Mouse (Mus musculus) c-Kit-positive CD71-positive TER-119-negative erythroid progenitor cells, embryonic 14.5 days (primary cell): Measurements from ENCODE around the gene Gpc6.

Experiments used
- DNase-seq: peaks from one replicate; pipeline ENCODE4 v3.0.0-alpha.2; 2013; ENCODE audit warnings: low read depth

The Gpc6 gene

GRCm38 (mm10) chr14:117871268-117871667 is 946.2 kb downstream of the Gpc6 start:
- DNase-seq: no peak

DNA sequence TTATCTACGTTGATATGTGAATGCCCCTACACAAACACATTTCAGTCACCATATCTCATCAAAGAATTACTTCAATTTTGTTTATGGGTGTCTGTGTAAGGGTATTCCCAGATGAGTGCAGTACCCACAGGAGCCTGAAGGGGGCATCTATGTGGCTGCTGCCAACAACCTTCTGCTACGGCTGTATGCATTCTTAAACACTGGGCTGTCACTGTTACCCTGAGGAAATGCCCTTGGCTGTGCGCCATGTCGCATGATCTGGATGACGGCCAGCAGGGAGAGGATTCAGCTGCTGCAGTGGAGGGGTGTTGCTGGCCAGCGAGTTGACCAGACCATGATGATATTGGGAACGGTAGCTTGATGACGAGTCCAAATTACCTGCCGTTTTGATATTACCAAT is 954.2 kb downstream of the Gpc6 start:
- no peak for DNase-seq

- no peak for DNase-seq
Measured at GRCm38 (mm10) chr14:117881112-117881511, 956.0 kb downstream of the Gpc6 start.

DNA sequence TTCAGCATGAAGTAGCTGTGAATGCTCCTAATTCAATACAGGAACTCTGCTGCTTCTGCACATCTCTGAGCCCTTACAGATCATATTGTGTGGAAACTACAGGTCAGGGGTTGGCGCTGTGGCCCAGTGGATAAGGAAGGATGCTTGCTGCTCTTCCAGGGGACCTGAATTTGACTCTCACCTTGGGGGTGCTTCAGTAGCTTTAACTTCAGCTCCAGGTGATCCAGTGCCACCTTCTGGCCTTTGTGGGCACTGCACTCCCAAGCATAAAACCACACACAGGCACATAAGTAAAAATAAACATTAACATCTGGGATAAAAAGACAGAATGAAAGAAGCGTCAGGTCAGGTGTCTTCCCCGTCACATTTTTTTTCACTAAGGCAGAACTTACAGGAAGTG is 957.1 kb downstream of the Gpc6 start:
- DNase-seq: no peak

DNA sequence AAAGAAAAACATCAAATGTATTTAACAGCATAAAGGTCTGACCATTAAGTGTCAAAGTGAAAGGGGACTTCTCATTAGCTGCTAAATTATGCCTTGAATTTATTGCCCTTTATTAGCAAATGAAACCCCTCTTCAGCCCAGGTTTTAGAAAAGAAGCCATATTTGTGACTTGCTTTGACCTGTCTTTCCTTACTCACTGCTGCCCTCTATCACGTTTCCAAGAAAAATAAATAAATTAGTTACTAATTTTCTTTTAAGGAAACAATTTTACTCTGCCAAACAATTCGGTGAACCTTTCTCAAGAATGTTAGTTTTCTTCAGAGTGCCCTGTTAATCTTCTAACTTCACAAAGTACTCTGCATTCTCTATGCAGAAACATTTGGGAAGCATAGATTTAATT is 964.5 kb downstream of the Gpc6 start:
- DNase-seq: no peak

DNA sequence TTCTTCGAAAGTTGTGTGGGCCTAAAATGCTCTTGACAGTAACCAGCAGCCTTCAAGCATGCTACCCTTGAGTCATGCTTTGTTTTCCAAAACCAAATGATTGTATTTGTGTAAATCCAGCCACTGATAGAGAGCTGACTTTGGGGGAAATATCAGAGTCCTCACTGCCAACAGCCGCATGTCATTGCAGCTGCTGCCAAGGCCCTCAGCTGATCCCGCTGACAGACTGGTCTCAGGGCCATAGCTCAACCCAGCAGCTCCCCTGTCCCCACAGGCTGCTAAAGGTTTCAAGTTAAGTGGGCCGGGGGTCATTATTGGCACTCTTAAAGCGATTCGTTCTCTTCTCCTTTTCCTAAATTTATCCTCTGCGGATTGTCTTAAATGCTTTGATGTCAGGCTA is 966.3 kb downstream of the Gpc6 start:
- no peak for DNase-seq

DNA sequence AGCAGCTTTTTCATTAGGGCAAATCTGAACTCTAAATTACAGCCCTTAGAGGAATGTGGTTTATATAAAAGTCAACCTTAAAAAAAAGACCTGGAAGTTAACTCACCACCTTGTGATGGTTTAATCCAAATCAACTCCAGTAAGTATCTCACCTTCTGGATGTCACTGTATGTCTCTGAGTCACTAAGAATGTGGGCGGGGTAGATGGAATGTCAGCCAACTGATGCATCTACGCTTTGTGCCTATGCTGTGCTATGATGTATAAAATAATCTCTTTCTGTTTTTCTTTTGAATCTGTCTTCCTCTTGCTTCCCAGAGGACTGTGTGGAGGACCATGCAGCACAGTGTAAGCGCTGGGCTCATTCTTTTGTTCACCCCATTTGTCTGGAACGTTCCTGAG is 966.9 kb downstream of the Gpc6 start:
- no peak for DNase-seq

DNA sequence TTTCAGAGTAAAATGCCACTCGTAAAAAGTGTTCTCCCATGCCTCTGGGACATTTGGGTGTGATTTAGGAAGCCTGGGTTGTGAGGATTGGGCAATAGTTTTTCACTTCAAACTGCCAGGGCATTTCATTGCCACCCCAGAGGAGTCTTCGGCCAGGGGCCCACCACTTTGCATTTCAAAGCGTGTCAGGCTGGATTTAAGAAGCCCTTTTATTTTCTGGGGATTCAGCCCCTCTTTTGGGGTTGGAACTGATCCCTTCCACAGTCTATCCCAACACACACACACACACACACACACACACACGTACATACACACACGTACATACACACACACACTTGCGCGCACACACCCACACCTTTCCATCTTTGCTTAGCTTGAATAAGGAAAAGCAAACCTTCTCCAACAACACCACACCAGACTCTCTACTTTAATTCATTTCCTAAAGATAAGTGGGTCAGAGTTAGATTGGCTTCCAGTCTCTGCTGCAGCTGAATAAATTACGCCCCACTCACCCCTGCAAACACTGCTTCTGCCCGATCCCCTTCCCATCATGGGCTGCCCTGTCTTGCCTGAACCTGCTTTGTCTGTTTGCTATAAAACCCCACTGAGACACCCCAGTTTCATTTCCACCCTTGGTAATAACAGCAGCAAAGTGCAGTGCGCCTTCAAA is 969.9 kb downstream of the Gpc6 start:
- no peak for DNase-seq

GRCm38 (mm10) chr14:117895539-117895912 is 970.4 kb downstream of the Gpc6 start:
- DNase-seq: no peak

GRCm38 (mm10) chr14:117904300-117904699 is 979.2 kb downstream of the Gpc6 start:
- DNase-seq: no peak

DNA sequence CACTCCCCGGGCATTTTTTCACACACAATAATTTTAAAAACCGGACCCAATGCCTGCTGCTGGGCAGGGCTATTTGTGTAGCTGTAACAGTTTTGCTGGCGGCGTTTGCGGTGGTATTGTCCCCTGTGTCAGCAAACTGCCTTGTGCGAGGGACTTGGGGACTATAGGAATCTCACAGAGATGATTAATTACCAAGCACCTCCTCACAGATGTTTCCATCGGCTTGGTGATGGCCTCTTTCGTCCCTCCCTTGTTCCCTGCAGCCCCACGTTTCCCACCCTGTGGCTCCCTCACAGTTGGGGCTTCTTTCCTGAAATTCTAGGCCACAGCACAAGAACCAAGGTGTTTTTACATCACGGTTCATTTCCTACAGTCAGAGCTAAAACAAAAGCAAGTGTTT is 980.6 kb downstream of the Gpc6 start:
- no peak for DNase-seq

GRCm38 (mm10) chr14:117906361-117906760 is 981.2 kb downstream of the Gpc6 start:
- no peak for DNase-seq

DNA sequence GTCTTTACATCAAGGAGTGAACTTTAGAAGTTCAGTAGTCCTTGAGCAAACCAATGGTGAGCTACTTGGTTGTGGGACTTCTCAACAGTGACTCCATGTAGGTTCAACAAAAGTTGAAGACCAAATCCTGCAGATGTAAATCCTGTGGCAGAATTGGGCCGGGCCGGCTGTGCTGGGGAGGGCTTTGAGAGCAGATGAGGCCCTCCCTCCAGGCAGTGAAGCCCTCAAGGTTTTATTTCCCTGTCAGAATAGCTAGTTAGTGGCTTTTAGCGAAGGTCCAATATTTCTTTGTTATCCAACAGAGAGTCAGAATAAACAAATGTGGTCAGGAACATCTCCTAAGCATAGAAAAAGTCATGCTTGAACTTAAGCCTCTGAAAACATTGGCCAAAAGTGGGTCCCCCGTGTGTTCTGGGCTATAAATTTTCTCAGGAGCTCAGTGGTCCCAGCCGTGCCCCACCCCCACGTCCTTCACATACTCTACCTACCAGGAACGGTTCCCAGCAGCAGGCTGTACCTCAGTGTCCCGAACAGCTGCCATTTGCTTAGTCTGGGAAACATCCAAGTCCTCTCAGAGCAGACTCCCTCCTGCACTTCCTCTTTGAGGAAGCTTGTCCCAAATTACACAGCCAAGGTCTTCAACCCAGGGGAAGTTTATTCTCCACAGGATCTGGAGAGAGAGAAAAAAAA is 983.3 kb downstream of the Gpc6 start:
- DNase-seq: no peak

DNA sequence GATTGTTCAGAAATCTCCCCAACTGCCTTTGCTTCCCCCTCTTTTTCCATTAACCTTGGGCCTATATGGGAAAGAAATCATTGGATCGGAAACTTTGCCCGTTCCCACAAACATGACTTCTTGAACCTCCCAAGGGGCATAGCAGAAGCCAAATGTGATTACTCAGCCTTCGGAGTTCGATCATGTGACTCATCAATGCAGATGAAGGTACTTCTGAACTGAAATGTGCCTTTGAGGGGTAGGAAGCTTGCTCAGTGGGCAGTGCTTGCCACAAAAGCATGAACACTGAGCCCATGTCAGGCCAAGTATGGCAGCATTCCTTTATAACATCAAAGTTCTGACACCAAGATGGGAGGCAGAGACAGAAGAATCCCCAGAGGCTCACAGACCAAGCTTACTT is 983.9 kb downstream of the Gpc6 start:
- no peak for DNase-seq

DNA sequence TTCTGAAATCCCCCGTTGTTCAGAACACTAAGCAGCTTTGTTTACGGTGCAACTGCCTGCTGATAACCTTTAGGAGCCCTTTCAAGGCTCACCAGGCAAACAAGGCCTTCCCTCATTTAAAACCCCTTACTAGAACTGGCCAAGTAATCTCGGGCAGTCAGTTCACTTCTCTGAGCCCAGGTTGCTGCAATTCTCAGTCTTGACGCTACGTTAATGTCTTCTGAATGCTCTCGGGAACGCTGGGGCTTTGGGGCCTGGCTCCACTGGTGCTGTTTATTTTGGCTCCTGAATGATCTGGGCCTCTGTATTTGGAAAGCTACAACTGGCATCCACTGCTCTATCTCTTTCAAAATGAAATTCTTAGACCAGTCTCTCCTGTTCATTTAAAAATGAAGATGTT is 985.2 kb downstream of the Gpc6 start:
- no peak for DNase-seq

DNA sequence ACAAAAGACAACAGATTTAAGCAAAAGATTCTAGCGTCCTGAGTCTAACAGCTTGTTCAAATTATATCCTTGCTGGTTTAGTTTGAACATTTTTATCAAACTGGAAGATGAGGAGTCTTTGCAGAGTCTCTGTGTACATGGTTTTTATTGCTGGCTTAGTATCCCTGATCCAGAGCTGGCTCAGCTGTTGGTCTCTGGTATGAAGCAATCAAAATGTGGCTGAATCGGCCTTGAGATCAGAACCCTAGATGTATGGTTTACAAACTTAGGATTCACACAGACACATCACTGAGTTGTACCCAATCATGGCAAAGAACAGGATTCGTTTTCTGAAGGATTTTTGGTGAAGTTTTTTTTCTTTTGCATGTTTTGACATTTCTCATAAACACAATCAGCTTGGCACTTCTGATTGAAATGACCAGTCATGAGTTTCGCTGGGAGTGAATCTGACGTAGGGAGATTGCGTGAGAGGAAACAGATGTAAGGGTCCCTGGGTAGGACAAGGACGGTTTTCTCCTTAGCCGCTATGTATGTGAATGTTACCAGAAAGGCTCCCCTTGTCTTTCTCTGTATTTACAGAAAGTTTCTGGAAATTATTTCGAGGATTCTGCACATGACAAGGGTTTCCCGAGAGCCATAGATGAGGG is 987.6 kb downstream of the Gpc6 start:
- DNase-seq: no peak

GRCm38 (mm10) chr14:117916577-117916976 is 991.5 kb downstream of the Gpc6 start:
- DNase-seq: no peak

DNA sequence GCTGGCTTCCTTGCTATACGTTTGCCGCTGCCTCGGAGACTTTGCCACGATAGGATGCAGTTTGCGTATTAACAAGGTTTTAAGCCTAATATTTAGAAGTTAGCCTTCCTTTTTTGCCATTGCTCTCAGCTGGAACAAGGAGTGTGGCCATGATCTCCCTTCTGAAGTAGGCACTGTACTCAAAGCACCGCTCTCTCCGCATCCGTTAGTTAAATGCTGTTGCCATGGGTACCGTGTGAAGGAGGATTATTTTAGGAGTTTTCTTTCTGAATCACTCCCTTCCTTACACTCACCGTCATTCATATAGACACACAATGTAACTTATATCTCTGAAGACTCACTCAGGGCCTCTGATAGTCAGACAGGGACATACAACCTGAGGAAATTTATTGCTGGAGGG is 993.6 kb downstream of the Gpc6 start:
- DNase-seq: no peak

DNA sequence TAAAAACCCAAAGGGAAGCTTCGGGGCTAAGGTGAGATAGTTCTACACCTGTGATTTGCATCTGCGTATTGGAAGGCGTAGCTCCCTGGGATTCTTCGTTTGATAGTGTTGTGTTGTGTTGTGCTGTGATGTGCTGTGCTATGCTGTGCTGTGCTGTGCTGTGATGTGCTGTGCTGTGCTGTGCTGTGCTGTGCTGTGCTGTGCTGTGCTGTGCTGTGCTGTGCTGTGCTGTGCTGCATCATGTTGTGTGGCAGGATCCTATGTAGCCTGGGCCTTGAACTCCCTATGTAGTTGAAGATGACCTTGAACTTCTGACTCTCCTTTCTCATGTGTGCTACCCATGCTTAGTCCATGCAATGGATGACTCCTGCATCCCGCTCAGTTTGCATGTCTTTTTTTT is 994.5 kb downstream of the Gpc6 start:
- DNase-seq: no peak

- no peak for DNase-seq
Measured at GRCm38 (mm10) chr14:117921393-117922014, 996.4 kb downstream of the Gpc6 start.

DNA sequence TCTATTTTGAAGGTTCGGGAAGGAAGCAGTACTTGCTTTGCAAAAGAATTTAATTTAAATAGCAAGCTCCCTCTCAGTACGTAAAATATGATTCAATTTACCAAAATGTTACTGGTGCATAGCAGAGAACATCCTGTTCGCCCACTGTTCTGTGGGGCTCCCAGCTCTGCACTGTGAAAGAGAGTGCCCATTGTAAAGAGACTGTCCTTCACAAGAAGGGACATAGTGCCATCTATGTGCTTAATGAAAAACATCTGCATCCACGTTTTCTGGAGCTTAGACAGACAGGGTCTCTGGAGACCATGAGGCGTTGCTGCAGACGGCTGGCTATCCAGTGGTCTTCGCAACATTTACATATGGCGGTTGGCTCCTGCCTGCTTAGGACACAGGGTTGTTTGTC is 998.6 kb downstream of the Gpc6 start:
- DNase-seq: no peak

- DNase-seq: no peak
Measured at GRCm38 (mm10) chr14:117930105-117930847, 1005.2 kb downstream of the Gpc6 start.
